8 mouse cellular contexts compared by ENCODE assay signal in genomic region chr5:115508859-115509147, GRCm38 (mm10). TPM values are rescaled to one million over a fixed set of nuclear protein-coding genes. Genes with fewer than 3 reads are reported as not detected.
DNase-seq lines count a peak whose midpoint lies in the region; TF ChIP-seq lines count a peak whose summit lies in the region.

No protein-coding gene starts in this region.

- H3K9ac ChIP-seq in liver, adult 2 months (ENCODE audit: low read depth, low read length): peak overlapping the region; percentile 99

- TF ChIP-seq CTCF in liver, adult 2 months (IDR thresholded peaks at IDR 0.05; ENCODE audit: low read depth, low read length): no peak
- no peak for TF ChIP-seq CTCF in kidney, adult 2 months (conservative IDR thresholded peaks at IDR 0.05; ENCODE audit: insufficient read depth, insufficient read length, low read depth, low read length)

- peak overlapping the region; percentile 66 for H3K27ac ChIP-seq in liver, adult 2 months (replicated peaks; ENCODE audit: insufficient read depth, low read depth, low read length)
- H3K27ac ChIP-seq in kidney, adult 2 months (ENCODE audit: insufficient read depth, low read depth, low read length): peak overlapping the region; percentile 82
- no peak overlapping the region for H3K27ac ChIP-seq in midbrain, embryonic 10.5 days (replicated peaks)

- no peaks in the 10 kb centered on the region for H3K27me3 ChIP-seq in liver, adult 2 months (ENCODE audit: control insufficient read depth, insufficient read depth, low read length)
- no peaks in the 10 kb centered on the region for H3K27me3 ChIP-seq in kidney, adult 2 months (replicated peaks; ENCODE audit: control insufficient read depth, insufficient read depth, low read length)
- H3K27me3 ChIP-seq in midbrain, embryonic 10.5 days (ENCODE audit: low read depth, poor library complexity, severe bottlenecking): peaks cover 4% of the 10 kb centered on the region; the same call in 1 of the 2 replicates

- no peaks in the 10 kb centered on the region for H3K9me3 ChIP-seq in midbrain, embryonic 10.5 days (replicated peaks)

- DNase-seq in liver, adult 2 months (ENCODE audit: extremely low read depth, low read depth, low spot score): no peak
- no peak for DNase-seq in liver
- DNase-seq in gastrocnemius, postnatal 25 days: peak; percentile 80
- DNase-seq in kidney, adult 2 months: peak; percentile 95
- DNase-seq in midbrain, embryonic 10.5 days (ENCODE audit: low spot score): no peak
- DNase-seq in natural killer cell, adult 2 months (ENCODE audit: low spot score in 2 of 2): no peak
- DNase-seq in adipocyte (ENCODE audit: low spot score): no peak
- no peak for DNase-seq in adrenal gland, adult 2 months

- no peak for TF ChIP-seq POLR2A in liver, adult 2 months (IDR thresholded peaks at IDR 0.05; ENCODE audit: extremely low read depth, insufficient read depth, low read length)
- TF ChIP-seq POLR2A in kidney, adult 2 months (IDR thresholded peaks at IDR 0.05; ENCODE audit: low read depth, low read length): no peak

- H3K36me3 ChIP-seq in liver, adult 2 months (ENCODE audit: control insufficient read depth, insufficient read depth, low read length): no peaks in the 10 kb centered on the region
- H3K36me3 ChIP-seq in kidney, adult 2 months (ENCODE audit: control insufficient read depth, insufficient read depth, low read length): no peaks in the 10 kb centered on the region
- H3K36me3 ChIP-seq in midbrain, embryonic 10.5 days: peaks cover 5% of the 10 kb centered on the region

- WGBS in liver, adult 2 months: 22% methylated on average over 10 of the region's 10 CpGs
- 2% methylated on average over 10 of the region's 10 CpGs for WGBS in kidney, adult 2 months
- 21% methylated on average over 10 of the region's 10 CpGs for WGBS in midbrain, embryonic 10.5 days

- H3K4me1 ChIP-seq in liver, adult 2 months (ENCODE audit: control insufficient read depth, insufficient read depth, low read length): peaks cover 41% of the 10 kb centered on the region
- H3K4me1 ChIP-seq in kidney, adult 2 months (ENCODE audit: control insufficient read depth, insufficient read depth, low read length): peaks cover 30% of the 10 kb centered on the region
- peaks cover 40% of the 10 kb centered on the region for H3K4me1 ChIP-seq in midbrain, embryonic 10.5 days

- peaks cover 47% of the 10 kb centered on the region for H3K79me2 ChIP-seq in liver, adult 2 months (ENCODE audit: control insufficient read depth, insufficient read depth, low read length)

- H3K4me3 ChIP-seq in liver, adult 2 months (ENCODE audit: insufficient read depth, low read depth, low read length): peak overlapping the region; percentile 53
- peak overlapping the region; percentile 97 for H3K4me3 ChIP-seq in kidney, adult 2 months (ENCODE audit: insufficient read depth, low read depth, low read length)
- peak overlapping the region; percentile 92 for H3K4me3 ChIP-seq in midbrain, embryonic 10.5 days

RNA-seq across cellular contexts. Expression of gene Pxn, which starts 2.3 kb away (rescaled TPM):
- 10.5 and 15.2 TPM in 2 replicates for total RNA-seq in liver, adult 2 months (2014; rRNA removed)
- 33.6 and 40.2 TPM in 2 replicates for polyA plus RNA-seq in liver, adult 2 months (2012; rRNA removed)
- 10 to 100 TPM; 70.0 to 78.1 TPM for total RNA-seq in gastrocnemius, postnatal 25 days (2021)
- polyA plus RNA-seq in kidney, adult 2 months (2012; rRNA removed): 101 and 122 TPM in 2 replicates
- 27.9 and 28.9 TPM in 2 replicates for polyA plus RNA-seq in midbrain, embryonic 10.5 days (2016; fragmentation: Nextera tagmentation; extraction: Ambion mirVana)
- 10 to 100 TPM; 39.4 to 47.2 TPM for total RNA-seq in adrenal gland, adult 2 months (2021)
- 66.9 and 67.5 TPM in 2 replicates for polyA plus RNA-seq in adrenal gland, adult 2 months (2012; rRNA removed)

RNA-seq across cellular contexts. Expression of gene Sirt4, which starts 24.3 kb away (rescaled TPM):
- 11.5 and 15.0 TPM in 2 replicates for total RNA-seq in liver, adult 2 months (2014; rRNA removed)
- polyA plus RNA-seq in liver, adult 2 months (2012; rRNA removed): 26.1 and 26.6 TPM in 2 replicates
- total RNA-seq in gastrocnemius, postnatal 25 days (2021): 10 to 100 TPM; 13.8 to 14.1 TPM
- polyA plus RNA-seq in kidney, adult 2 months (2012; rRNA removed): 34.0 and 49.3 TPM in 2 replicates
- 15.2 and 17.0 TPM in 2 replicates for polyA plus RNA-seq in midbrain, embryonic 10.5 days (2016; fragmentation: Nextera tagmentation; extraction: Ambion mirVana)
- 10 to 100 TPM; 15.1 to 28.0 TPM for total RNA-seq in adrenal gland, adult 2 months (2021)
- polyA plus RNA-seq in adrenal gland, adult 2 months (2012; rRNA removed): 47.4 and 61.7 TPM in 2 replicates

RNA-seq across cellular contexts. Expression of gene Pla2g1b, which starts 42.7 kb away (rescaled TPM):
- 0.40 and 2.7 TPM in 2 replicates for total RNA-seq in liver, adult 2 months (2014; rRNA removed)
- polyA plus RNA-seq in liver, adult 2 months (2012; rRNA removed): not detected in 2 replicates
- not detected for total RNA-seq in gastrocnemius, postnatal 25 days (2021)
- 0.74 TPM in 1 of 2 replicates, not detected in the other for polyA plus RNA-seq in kidney, adult 2 months (2012; rRNA removed)
- 0.41 and 0.62 TPM in 2 replicates for polyA plus RNA-seq in midbrain, embryonic 10.5 days (2016; fragmentation: Nextera tagmentation; extraction: Ambion mirVana)
- not detected for total RNA-seq in adrenal gland, adult 2 months (2021)
- 7.6 TPM in 1 of 2 replicates, not detected in the other for polyA plus RNA-seq in adrenal gland, adult 2 months (2012; rRNA removed)

RNA-seq across cellular contexts. Expression of gene Rplp0, which starts 50.5 kb away (rescaled TPM):
- 709 and 835 TPM in 2 replicates for total RNA-seq in liver, adult 2 months (2014; rRNA removed)
- 607 and 623 TPM in 2 replicates for polyA plus RNA-seq in liver, adult 2 months (2012; rRNA removed)
- 100 to 1,000 TPM; 558 to 572 TPM for total RNA-seq in gastrocnemius, postnatal 25 days (2021)
- polyA plus RNA-seq in kidney, adult 2 months (2012; rRNA removed): 1,267 and 1,337 TPM in 2 replicates
- polyA plus RNA-seq in midbrain, embryonic 10.5 days (2016; fragmentation: Nextera tagmentation; extraction: Ambion mirVana): 1,126 and 1,338 TPM in 2 replicates
- 100 to 1,000 TPM; 758 to 884 TPM for total RNA-seq in adrenal gland, adult 2 months (2021)
- 1,163 and 1,198 TPM in 2 replicates for polyA plus RNA-seq in adrenal gland, adult 2 months (2012; rRNA removed)

RNA-seq across cellular contexts. Expression of gene Gcn1l1, which starts 56.3 kb away (rescaled TPM):
- total RNA-seq in liver, adult 2 months (2014; rRNA removed): 14.8 and 18.3 TPM in 2 replicates
- polyA plus RNA-seq in liver, adult 2 months (2012; rRNA removed): 23.2 and 28.8 TPM in 2 replicates
- total RNA-seq in gastrocnemius, postnatal 25 days (2021): 10 to 100 TPM; 26.1 to 30.7 TPM
- polyA plus RNA-seq in kidney, adult 2 months (2012; rRNA removed): 42.2 and 45.4 TPM in 2 replicates
- polyA plus RNA-seq in midbrain, embryonic 10.5 days (2016; fragmentation: Nextera tagmentation; extraction: Ambion mirVana): 52.5 and 61.2 TPM in 2 replicates
- 10 to 100 TPM; 48.6 to 51.1 TPM for total RNA-seq in adrenal gland, adult 2 months (2021)
- 41.2 and 49.4 TPM in 2 replicates for polyA plus RNA-seq in adrenal gland, adult 2 months (2012; rRNA removed)

Comparison
In these comparisons a context has a peak if more than half of its experiments do, and no peak if none do; other contexts are left out.
1. DNase-seq: peak in gastrocnemius, postnatal 25 days (single experiment) and kidney, adult 2 months (single experiment); none in liver, adult 2 months (single experiment), liver (single experiment), midbrain, embryonic 10.5 days (single experiment), natural killer cell, adult 2 months (0 of 2), adipocyte (single experiment) and adrenal gland, adult 2 months (single experiment).
2. Peak in every context shown above with its lines, with median percentiles within 50 percentile points of each other: H3K4me3 ChIP-seq.